Mouse (Mus musculus) intestine, postnatal 0 days (tissue): ENCODE measurements around the gene Ttll8. TPM values are rescaled to one million over a fixed set of nuclear protein-coding genes. Genes with fewer than 3 reads are reported as not detected.

Experiments
- ATAC-seq: fragments of 200-750 bp; cut with Nextera tagmentation; 2 replicates; pipeline ENCODE4 v1.8.0; 2017; ENCODE audit warnings: mild to moderate bottlenecking, moderate TSS enrichment, moderate library complexity
- H3K27ac ChIP-seq: fragments of 300-500 bp; sonication (generic); 2 replicates; pipeline ENCODE4 v1.5.1; 2014; ENCODE audit warnings: mild to moderate bottlenecking, low read depth, low read length, moderate library complexity
- H3K27me3 ChIP-seq: fragments of 300-500 bp; sonication (generic); replicated peaks from 2 replicates; pipeline ENCODE4 v1.6.1; 2014; ENCODE audit warnings: low read length, mixed read lengths; ENCODE audit not compliant: control insufficient read depth, insufficient read depth
- H3K36me3 ChIP-seq: fragments of 300-500 bp; sonication (generic); 2 replicates; pipeline ENCODE4 v1.6.1; 2014; ENCODE audit warnings: mild to moderate bottlenecking, moderate library complexity; ENCODE audit not compliant: control insufficient read depth, insufficient read depth
- H3K4me1 ChIP-seq: fragments of 300-500 bp; sonication (generic); replicated peaks from 2 replicates; pipeline ENCODE4 v1.6.1; 2014; ENCODE audit warnings: antibody characterized with exemption, low read length, mixed read lengths; ENCODE audit not compliant: control insufficient read depth, insufficient read depth
- H3K4me2 ChIP-seq: fragments of 300-500 bp; sonication (generic); replicated peaks from 2 replicates; pipeline ENCODE4 v1.6.1; 2014; ENCODE audit warnings: low read depth, mild to moderate bottlenecking, moderate library complexity
- H3K4me3 ChIP-seq: fragments of 300-500 bp; sonication (generic); 2 replicates; pipeline ENCODE4 v1.5.1; 2014; ENCODE audit warnings: low read depth, low read length
- H3K9ac ChIP-seq: fragments of 300-500 bp; sonication (generic); 2 replicates; pipeline ENCODE4 v1.6.1; 2014; ENCODE audit warnings: mild to moderate bottlenecking, low read depth, low read length
- H3K9me3 ChIP-seq: fragments of 300-500 bp; sonication (generic); 2 replicates; pipeline ENCODE4 v1.6.1; 2016; ENCODE audit warnings: mixed run types; ENCODE audit not compliant: control insufficient read depth
- CTCF ChIP-seq: sonication (generic); IDR thresholded peaks from 2 replicates; pipeline ENCODE4 v1.5.1; 2016; ENCODE audit warnings: low read depth, mild to moderate bottlenecking, control low read depth, antibody characterized with exemption, moderate library complexity
- WGBS: fragments of 180-500 bp; shearing (Covaris S2); extraction: QIAGEN DNeasy Blood & Tissue Kit; methylation state at CpG from one replicate; pipeline ENCODE4 v1.1.7; 2014; 5-methylcytosine and 5-hydroxymethylcytosine counted together
- polyA plus RNA-seq: library from polyadenylated mRNA; unstranded; fragments of >200 nt; fragmentation: Nextera tagmentation; extraction: Ambion mirVana; gene quantifications from 2 replicates; pipeline ENCODE4 v1.2.1, GENCODE M21; 2015

The Ttll8 gene
- polyA plus RNA-seq, 1 experiment from 2014 or later = not detected

DNA sequence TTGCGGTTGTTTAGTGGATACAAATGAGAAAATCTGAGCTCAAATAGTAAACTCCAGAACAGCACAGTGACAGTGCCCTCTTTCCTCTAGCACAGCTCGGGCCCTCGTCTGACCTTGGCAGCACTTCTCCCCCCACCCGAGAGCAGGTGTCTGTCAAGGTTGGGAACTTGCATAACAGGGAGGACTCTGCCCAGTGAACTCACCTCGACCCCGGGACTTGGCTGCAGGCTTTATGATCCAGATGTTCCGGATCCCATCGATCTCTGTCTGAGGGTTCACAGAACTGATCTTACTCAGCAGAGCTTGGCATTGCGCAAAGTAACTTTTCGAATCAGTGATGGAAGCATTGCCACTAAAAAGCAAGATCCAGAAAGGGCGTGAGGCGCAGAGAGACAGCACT is 34.9 kb downstream of the Ttll8 start:
- no peak overlapping the region for H3K4me2 ChIP-seq
- H3K9me3 ChIP-seq = no peaks in the 10 kb centered on the region
- no peaks in the 10 kb centered on the region for H3K27me3 ChIP-seq
- no peak overlapping the region for H3K4me3 ChIP-seq
- peak; percentile 69 for ATAC-seq
- H3K36me3 ChIP-seq = no peaks in the 10 kb centered on the region
- TF ChIP-seq CTCF = no peak
- H3K9ac ChIP-seq = no peak overlapping the region
- WGBS = 40% methylated on average over 12 of the region's 12 CpGs
- H3K4me1 ChIP-seq = no peaks in the 10 kb centered on the region
- H3K27ac ChIP-seq = no peak overlapping the region

DNA sequence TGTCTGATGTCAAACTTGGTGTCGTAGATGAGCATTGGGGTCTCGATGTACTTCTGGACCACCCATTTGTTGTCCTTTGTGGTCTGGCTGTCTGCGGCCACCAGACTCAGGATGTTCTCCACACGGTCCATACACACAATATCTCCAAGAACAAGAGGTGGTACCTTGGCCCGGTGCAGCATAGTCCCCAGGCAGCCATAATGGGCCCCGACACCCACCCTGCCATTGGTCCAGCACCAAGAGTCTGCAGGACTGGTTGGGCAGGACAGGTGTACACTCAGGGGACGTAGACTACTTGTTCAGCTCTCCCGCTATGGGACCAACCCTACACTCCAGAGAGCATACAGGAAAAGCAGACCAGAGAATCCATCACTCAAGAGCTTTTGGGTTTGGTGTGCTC is 37.1 kb downstream of the Ttll8 start:
- TF ChIP-seq CTCF = no peak
- WGBS = 96% methylated on average over 8 of the region's 8 CpGs
- H3K4me1 ChIP-seq = no peaks in the 10 kb centered on the region
- H3K4me3 ChIP-seq = no peak overlapping the region
- no peak overlapping the region for H3K4me2 ChIP-seq
- no peaks in the 10 kb centered on the region for H3K36me3 ChIP-seq
- ATAC-seq = no peak
- H3K27me3 ChIP-seq = no peaks in the 10 kb centered on the region
- no peak overlapping the region for H3K9ac ChIP-seq
- H3K9me3 ChIP-seq = no peaks in the 10 kb centered on the region
- no peak overlapping the region for H3K27ac ChIP-seq

DNA sequence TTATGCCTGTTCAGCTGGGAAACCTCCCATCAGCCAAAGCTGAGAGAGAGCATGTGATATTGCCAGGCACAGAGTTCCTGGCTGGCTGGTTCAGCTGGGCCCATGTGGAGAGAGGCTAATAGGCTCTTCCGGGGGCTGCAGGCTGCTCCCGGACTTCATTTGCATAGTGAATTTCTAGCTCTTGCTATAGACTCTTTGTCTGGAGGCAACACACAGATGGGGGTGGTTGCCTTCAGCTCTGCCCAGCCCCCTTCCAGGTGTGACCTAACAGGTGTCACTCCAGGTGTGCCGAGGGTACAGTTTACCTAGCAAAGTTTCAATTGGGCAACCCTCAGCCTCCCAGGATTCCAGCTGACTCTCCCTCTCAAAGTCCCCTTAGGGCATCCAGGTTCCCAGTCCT is 37.9 kb downstream of the Ttll8 start:
- Histone ChIP-seq H3K4me3 (no peak overlapping the region), H3K4me1 (no peaks in the 10 kb centered on the region), H3K36me3 (no peaks in the 10 kb centered on the region), H3K9ac (no peak overlapping the region), H3K9me3 (no peaks in the 10 kb centered on the region), H3K27ac (no peak overlapping the region), H3K4me2 (no peak overlapping the region), H3K27me3 (no peaks in the 10 kb centered on the region)
- 47% methylated on average over 3 of the region's 3 CpGs for WGBS
- no peak for TF ChIP-seq CTCF
- peak; percentile 66 for ATAC-seq

DNA sequence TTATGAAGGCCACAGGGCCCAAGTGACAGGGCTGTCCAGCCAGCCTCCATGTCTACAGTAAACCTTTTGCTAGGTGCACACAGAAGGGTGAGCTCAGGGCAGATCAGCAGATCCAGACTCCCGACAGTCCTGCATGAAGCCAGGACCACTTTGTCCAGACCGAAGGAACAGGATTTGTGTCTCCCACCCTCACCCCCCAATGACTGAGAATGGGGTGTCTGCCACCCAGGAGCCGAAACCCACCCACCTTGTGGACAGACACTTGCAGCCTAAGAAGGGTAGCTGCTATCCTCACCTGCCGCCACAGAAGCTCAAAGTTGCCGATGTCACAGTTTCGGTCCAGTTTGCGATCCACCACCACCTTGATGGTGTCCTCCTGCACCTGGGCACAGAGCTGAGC is 39.2 kb downstream of the Ttll8 start:
- Histone ChIP-seq H3K36me3 (no peaks in the 10 kb centered on the region), H3K27me3 (no peaks in the 10 kb centered on the region), H3K9ac (no peak overlapping the region), H3K27ac (no peak overlapping the region), H3K4me3 (no peak overlapping the region), H3K4me1 (no peaks in the 10 kb centered on the region), H3K9me3 (no peaks in the 10 kb centered on the region), H3K4me2 (no peak overlapping the region)
- 90% methylated on average over 7 of the region's 7 CpGs for WGBS
- no peak for ATAC-seq
- TF ChIP-seq CTCF = no peak

DNA sequence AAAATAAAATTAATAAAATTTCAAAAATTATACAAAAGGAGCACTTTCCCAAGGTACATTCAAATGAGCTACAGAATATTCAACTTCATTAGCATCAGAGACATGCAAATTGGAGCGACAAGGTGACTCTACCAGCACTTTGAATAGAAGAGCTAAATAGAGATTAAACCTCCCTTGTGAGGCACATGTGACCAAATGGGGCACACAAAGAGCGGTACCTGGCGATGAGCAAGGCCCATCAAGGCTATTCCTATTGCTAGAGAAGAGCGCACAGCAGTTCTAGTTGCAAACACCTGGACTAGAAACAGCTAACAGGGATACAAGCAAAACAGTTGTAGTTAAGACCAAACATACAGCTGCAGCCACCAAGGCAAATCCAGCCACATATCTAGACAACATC is 47.9 kb downstream of the Ttll8 start:
- no peak overlapping the region for H3K4me2 ChIP-seq
- 82% methylated on average over 4 of the region's 4 CpGs for WGBS
- H3K4me3 ChIP-seq = no peak overlapping the region
- no peaks in the 10 kb centered on the region for H3K36me3 ChIP-seq
- H3K27ac ChIP-seq = no peak overlapping the region
- no peak overlapping the region for H3K9ac ChIP-seq
- ATAC-seq = no peak
- TF ChIP-seq CTCF = no peak
- H3K27me3 ChIP-seq = no peaks in the 10 kb centered on the region
- H3K9me3 ChIP-seq = no peaks in the 10 kb centered on the region
- no peaks in the 10 kb centered on the region for H3K4me1 ChIP-seq

DNA sequence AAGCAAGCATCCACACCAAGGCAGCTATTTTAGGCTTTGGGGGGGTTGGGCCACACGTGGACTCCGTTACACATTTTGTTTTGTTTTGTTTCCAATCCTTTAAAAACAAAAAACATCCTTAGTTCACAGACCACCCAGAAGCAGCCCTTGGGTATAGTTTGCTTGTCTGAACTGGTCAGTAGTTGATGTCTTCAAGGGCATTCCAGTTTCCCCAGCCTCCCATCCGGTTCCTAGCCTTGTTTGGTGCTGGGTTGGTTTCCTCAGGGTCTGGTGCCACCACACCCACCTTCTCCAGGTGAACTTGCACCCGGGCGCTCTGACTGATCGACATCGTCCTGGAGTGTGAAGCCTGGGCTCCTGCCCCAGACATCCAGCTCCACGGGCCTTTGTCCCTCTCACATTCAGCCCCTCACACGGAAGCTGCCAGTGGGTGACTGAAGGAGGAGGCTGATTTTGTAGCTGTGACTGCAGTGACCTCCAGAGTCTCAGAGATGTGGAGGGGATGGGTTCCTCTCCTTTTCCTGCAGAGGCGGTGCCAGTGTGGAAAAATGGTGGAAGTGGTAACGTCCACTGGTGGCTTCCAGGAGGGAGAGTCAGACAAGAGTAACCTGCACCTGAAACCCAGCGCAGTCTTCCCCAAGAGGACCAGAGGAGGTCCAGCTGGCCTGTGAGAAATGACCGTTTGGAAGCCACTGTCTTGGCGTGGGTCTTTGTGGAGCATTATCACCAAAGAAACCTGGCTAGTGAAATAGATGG is 50.0 kb downstream of the Ttll8 start:
- no peaks in the 10 kb centered on the region for H3K27me3 ChIP-seq
- H3K9me3 ChIP-seq = no peaks in the 10 kb centered on the region
- no peak for TF ChIP-seq CTCF
- H3K4me1 ChIP-seq = no peaks in the 10 kb centered on the region
- no peak overlapping the region for H3K9ac ChIP-seq
- ATAC-seq = no peak
- H3K27ac ChIP-seq = no peak overlapping the region
- no peak overlapping the region for H3K4me3 ChIP-seq
- 85% methylated on average over 14 of the region's 14 CpGs for WGBS
- no peaks in the 10 kb centered on the region for H3K36me3 ChIP-seq
- no peak overlapping the region for H3K4me2 ChIP-seq

DNA sequence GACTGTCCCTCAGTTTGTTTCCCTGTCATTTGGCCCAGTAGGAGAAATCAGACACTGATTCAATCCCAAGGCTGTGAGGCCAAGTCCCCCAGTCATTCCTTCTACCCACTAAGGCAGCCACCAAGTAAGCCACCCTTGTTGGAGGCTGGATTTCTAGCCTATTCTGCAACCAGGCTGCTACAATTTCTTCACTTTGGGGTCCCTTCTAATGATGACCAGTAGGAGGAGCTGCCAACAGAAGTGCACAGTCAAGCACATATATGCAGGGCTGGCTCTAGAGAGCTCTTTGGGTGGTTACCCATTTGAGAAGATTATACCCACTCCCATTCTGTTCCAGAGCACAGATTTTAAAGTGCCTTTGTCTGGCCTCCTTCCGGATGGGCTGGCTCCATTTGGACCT is 51.1 kb downstream of the Ttll8 start:
- peak; percentile 61 for TF ChIP-seq CTCF
- no peak for ATAC-seq
- WGBS = 83% methylated on average over 1 of the region's 1 CpGs
- Histone ChIP-seq H3K4me1 (no peaks in the 10 kb centered on the region), H3K9ac (no peak overlapping the region), H3K4me3 (no peak overlapping the region), H3K36me3 (no peaks in the 10 kb centered on the region), H3K9me3 (no peaks in the 10 kb centered on the region), H3K4me2 (no peak overlapping the region), H3K27me3 (no peaks in the 10 kb centered on the region), H3K27ac (no peak overlapping the region)
